Mouse (Mus musculus) heart, embryonic 15.5 days (tissue): Measurements from ENCODE around the gene Ppa1. TPM values are rescaled to one million over a fixed set of nuclear protein-coding genes. Genes with fewer than 3 reads are reported as not detected.
"Not testable (repeated sequence)": the region's sequence is repeated elsewhere in the genome, so short reads cannot be mapped to it uniquely, and the experiment has no call there.

Experiments used
- ATAC-seq: fragments of 200-750 bp; cut with Nextera tagmentation; replicated peaks from 2 replicates; pipeline ENCODE4 v1.8.0; 2017; ENCODE audit warnings: low read depth, moderate TSS enrichment; ENCODE audit not compliant: insufficient number of reproducible peaks, insufficient read depth, low FRiP score
- H3K27ac ChIP-seq: fragments of 300-500 bp; sonication (generic); 2 replicates; pipeline ENCODE4 v1.5.1; 2015; ENCODE audit warnings: mild to moderate bottlenecking, inconsistent platforms
- H3K27me3 ChIP-seq: fragments of 300-500 bp; sonication (generic); 2 replicates; pipeline ENCODE4 v1.6.1; 2015; ENCODE audit warnings: inconsistent platforms
- H3K36me3 ChIP-seq: fragments of 300-500 bp; sonication (generic); 2 replicates; pipeline ENCODE4 v1.6.1; 2015; ENCODE audit warnings: mild to moderate bottlenecking, inconsistent platforms
- H3K4me1 ChIP-seq: fragments of 300-500 bp; sonication (generic); replicated peaks from 2 replicates; pipeline ENCODE4 v1.6.1; 2015; ENCODE audit warnings: inconsistent platforms
- H3K4me2 ChIP-seq: fragments of 300-500 bp; sonication (generic); 2 replicates; pipeline ENCODE4 v1.6.1; 2015; ENCODE audit warnings: inconsistent platforms, mild to moderate bottlenecking, moderate library complexity
- H3K4me3 ChIP-seq: fragments of 300-500 bp; sonication (generic); 2 replicates; pipeline ENCODE4 v1.5.1; 2015; ENCODE audit warnings: mild to moderate bottlenecking, inconsistent platforms
- H3K9ac ChIP-seq: fragments of 300-500 bp; sonication (generic); 2 replicates; pipeline ENCODE4 v1.6.1; 2015; ENCODE audit warnings: mild to moderate bottlenecking, inconsistent platforms
- H3K9me3 ChIP-seq: fragments of 300-500 bp; sonication (generic); replicated peaks from 2 replicates; pipeline ENCODE4 v1.6.1; 2016; ENCODE audit warnings: inconsistent platforms
- WGBS: fragments of 180-500 bp; shearing (Covaris S2); methylation state at CpG from one replicate; pipeline ENCODE4 v1.1.7; 2015; ENCODE audit warnings: mixed read lengths; 5-methylcytosine and 5-hydroxymethylcytosine counted together
- polyA plus RNA-seq: library from polyadenylated mRNA; unstranded; fragments of >200 nt; fragmentation: Nextera tagmentation; extraction: Ambion mirVana; gene quantifications from 2 replicates; pipeline ENCODE4 v1.2.1, GENCODE M21; 2015

Gene Ppa1
- 84.9 and 95.0 TPM in 2 replicates for polyA plus RNA-seq

DNA sequence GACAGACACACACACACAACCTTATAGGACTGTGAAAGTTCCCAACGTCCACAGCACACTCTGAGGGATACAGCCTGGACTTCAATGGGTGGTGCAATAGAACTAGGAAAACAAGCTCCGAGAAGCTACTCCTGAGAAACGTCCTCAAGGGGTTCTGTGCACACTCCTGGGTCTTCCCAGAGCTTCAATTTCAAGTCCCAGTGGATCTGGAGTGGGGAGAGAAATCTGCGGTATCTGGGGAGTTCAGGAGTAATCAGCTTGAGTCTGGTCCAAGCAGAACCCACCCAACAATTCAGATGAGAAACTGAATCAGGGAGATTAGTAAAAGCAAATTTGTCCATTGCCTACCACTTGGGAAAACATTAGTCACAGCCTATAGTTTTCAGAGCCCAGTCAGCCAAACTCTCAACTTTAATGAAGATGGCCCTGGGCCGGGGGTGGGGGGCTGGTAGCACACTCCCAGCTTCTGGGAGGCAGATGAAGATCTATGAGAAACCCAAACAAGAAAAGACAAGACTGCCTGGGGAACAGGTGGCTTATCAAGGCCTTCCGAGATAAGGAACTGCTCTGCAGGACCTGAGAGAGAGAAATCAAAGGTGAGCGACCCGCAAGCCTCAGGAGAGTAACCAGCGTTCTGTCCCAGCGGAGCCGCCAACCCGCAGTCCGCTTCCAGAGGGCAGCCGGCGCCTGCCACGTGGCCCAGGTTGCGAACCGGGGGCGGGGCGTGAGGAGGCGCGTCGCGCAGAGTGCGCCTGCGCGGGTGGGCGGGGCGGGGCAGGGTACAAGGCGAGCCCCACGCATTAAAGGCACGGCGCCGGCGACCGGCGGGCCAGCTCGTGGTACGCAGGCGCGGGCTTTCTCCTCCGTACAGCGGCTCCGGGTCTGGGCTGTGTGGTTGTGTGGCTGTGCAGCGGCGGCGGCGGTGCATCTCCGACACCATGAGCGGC lies at the start of gene Ppa1:
Ppa1 (plus strand) TSS at position 763 of the 947 bp plus-strand sequence.
- WGBS = 3% methylated on average over 49 of the region's 50 CpGs
- H3K4me1 ChIP-seq = peaks cover 12% of the 10 kb centered on the region
- ATAC-seq = peak; percentile 97
- H3K9ac ChIP-seq = peak within 1 kb of the TSS; percentile 87
- no peaks in the 10 kb centered on the region for H3K27me3 ChIP-seq
- peak within 1 kb of the TSS; percentile 80 for H3K27ac ChIP-seq
- no peaks in the 10 kb centered on the region for H3K36me3 ChIP-seq
- peak within 1 kb of the TSS; percentile 89 for H3K4me3 ChIP-seq
- H3K9me3 ChIP-seq = no peaks in the 10 kb centered on the region
- peak within 1 kb of the TSS; percentile 91 for H3K4me2 ChIP-seq

DNA sequence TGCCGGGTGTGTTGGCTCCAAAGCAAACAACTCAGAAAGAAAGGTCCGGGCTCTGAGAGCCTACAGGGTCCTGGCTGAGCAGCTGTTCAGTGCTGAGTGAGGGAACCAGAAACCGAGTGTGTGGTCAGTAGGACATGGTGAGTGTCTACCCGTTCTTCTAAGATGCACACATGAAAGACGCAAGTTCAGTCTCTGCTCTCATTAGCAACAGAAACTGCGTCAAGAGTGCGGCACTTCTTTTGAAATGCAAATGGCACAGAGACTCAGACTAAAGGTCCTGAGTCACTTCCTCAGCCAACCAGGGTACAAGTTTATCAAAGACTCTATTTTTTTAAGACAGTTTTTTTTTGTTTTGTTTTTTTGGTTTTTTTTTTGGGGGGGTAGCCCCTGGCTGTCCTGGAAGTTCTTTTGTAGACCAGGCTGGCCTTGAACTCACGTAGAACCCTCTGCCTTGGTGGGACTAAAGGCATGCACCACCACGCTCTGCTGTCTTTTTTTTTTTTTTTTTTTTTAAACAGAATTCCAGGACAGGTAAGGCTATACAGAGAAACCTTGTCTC lies 48.7 kb upstream of the Ppa1 start:
- no peaks in the 10 kb centered on the region for H3K36me3 ChIP-seq
- no peak overlapping the region for H3K4me3 ChIP-seq
- H3K27ac ChIP-seq = no peak overlapping the region
- H3K4me2 ChIP-seq = no peak overlapping the region
- H3K27me3 ChIP-seq = peaks cover 40% of the 10 kb centered on the region
- 72% methylated on average over 9 of the region's 9 CpGs for WGBS
- no peak overlapping the region for H3K9ac ChIP-seq
- peaks cover 6% of the 10 kb centered on the region for H3K4me1 ChIP-seq
- ATAC-seq = no peak
- no peaks in the 10 kb centered on the region for H3K9me3 ChIP-seq

DNA sequence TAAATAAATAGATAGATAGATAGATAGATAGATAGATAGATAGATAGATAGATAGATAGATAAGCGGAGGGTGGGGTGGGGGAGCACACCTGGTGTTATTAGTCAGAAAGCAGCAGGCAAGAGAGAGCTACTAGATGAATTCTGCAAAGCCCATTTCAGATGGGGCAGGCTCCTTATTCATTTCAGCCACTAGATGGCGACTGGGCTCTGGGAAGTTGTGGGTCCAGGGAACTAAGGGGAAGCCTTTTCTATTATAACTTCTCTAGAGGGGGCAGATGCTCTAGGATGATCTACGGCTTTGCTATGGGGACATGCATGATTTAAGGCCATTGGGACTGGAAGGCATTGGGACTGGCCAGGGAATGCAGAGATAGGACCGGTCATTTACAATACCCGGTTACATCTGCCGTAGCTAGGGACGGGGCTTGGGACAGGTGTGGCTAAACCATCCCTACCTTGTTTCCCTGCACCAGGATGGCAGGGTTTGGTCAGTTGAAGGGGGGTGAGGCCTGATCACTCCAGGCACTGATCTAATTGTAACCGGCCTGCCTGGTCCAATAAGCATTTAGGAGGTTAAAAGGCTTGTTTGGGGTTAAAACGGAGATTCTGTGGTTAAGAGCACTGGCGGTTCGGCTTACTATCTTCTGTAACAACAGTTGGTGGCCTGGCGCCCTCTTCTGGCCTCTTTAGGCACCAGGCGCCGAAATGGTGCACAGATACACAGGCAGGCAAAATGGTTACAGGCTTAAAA lies 45.9 kb upstream of the Ppa1 start:
- Histone ChIP-seq H3K27me3 (peaks cover 17% of the 10 kb centered on the region), H3K4me2 (peak overlapping the region; percentile 21), H3K36me3 (no peaks in the 10 kb centered on the region), H3K9ac (no peak overlapping the region), H3K27ac (no peak overlapping the region), H3K9me3 (no peaks in the 10 kb centered on the region), H3K4me3 (no peak overlapping the region), H3K4me1 (no peaks in the 10 kb centered on the region)
- ATAC-seq = no peak
- WGBS = 10% methylated on average over 14 of the region's 14 CpGs

DNA sequence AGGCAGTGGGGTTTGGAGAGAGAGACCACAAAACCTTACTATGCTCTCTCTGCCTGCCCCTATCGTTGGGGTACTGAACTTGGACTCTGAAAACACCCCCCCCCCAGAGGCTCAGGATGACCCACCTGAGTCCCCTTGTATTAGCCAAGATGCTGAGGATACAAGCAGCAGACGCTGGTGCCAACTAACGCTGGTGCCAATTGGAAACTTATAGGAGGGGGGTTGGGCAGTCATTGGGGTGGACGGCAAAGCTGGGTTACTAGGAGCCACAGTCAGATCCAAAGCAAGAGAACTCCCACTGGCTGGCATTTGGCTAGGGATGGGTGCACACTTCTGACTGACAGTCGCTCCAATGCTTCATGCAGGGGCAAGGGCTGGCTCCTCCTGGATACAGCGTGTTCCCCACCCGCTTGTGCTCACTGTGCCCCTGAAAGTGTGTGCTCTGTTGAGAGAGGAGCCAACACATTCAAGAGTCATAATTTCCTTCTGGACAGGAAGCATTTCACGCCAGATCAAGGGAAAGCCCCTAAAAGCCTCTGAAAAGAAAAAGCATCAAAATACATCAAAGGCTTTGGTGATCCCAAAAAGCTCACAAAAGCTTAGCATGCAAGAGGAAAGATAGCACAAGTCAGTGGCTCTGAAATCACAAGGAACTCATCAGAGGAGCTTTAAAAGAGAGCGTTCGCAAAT lies 43.8 kb upstream of the Ppa1 start:
- Histone ChIP-seq H3K4me3 (no peak overlapping the region), H3K9me3 (no peaks in the 10 kb centered on the region), H3K27ac (no peak overlapping the region), H3K9ac (no peak overlapping the region), H3K36me3 (no peaks in the 10 kb centered on the region), H3K4me1 (no peaks in the 10 kb centered on the region), H3K27me3 (peaks cover 3% of the 10 kb centered on the region; the same call in 1 of the 2 replicates), H3K4me2 (no peak overlapping the region)
- 67% methylated on average over 10 of the region's 10 CpGs for WGBS
- ATAC-seq = no peak

DNA sequence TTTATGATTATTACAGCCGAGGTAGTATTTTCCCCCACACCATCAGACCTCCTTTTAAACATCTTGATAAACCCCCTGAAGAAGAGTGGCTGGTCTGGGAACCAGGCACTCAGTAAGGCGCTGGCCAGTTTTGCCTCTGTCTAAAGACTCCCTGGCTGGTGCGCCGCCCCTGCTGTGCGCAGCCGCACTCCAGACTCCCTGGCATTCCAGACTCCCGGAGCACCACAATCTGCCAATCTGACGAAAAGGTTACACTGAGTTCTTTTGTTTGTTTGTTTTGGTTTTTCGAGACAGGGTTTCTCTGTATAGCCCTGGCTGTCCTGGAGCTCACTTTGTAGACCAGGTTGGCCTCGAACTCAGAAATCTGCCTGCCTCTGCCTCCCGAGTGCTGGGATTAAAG lies 43.0 kb upstream of the Ppa1 start:
- H3K36me3 ChIP-seq, H3K9ac ChIP-seq, H3K27ac ChIP-seq, H3K4me1 ChIP-seq, H3K4me2 ChIP-seq, H3K27me3 ChIP-seq, ATAC-seq, H3K4me3 ChIP-seq, H3K9me3 ChIP-seq: not testable (repeated sequence)
- 54% methylated on average over 11 of the region's 11 CpGs for WGBS

DNA sequence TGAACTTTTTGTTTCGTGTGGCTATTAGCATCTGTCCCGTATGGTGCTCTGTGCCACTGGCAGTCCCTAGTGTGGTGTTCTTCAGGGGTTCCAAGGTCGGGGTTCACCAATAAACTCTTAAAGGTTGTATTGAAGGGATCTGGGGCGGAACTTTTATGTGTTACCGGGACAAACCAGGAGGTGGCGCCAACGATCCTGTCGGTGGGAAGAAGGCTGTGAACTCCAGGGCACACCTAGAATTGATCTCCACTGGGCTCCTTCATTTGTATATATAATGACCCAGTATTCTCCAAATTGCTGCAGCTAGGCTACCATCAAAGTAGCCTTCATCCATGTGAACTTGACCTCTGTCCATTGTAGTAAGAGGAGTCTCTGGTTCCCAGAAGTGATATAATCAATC lies 42.5 kb upstream of the Ppa1 start:
- Histone ChIP-seq H3K27ac (no peak overlapping the region), H3K4me1 (no peaks in the 10 kb centered on the region), H3K9ac (no peak overlapping the region), H3K36me3 (no peaks in the 10 kb centered on the region), H3K27me3 (peaks cover 3% of the 10 kb centered on the region; the same call in 1 of the 2 replicates), H3K9me3 (no peaks in the 10 kb centered on the region), H3K4me2 (no peak overlapping the region), H3K4me3 (no peak overlapping the region)
- WGBS = 10% methylated on average over 8 of the region's 8 CpGs
- no peak for ATAC-seq

DNA sequence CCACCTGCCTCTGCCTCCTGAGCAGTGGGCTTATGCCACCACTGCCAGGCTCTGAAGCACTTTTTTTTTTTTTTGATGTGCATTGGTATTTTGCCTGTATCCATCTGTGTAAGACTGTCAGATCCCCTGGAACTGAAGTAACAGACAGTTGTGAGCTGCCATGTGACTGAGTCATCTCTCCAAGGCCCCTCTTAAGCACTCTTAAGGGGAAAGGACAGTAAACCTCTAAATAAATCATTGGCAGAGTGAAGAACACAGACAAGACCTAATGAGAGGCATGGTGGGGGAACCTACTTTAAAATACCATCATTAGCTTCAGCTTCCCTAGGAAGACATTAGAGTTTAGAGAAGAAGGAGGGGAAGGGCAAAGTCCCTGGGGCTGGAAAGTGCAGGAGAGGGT lies 40.1 kb upstream of the Ppa1 start:
- Histone ChIP-seq H3K27ac (no peak overlapping the region), H3K9ac (no peak overlapping the region), H3K9me3 (no peaks in the 10 kb centered on the region), H3K4me3 (no peak overlapping the region), H3K27me3 (peaks cover 3% of the 10 kb centered on the region; the same call in 1 of the 2 replicates), H3K4me1 (no peaks in the 10 kb centered on the region), H3K36me3 (no peaks in the 10 kb centered on the region), H3K4me2 (no peak overlapping the region)
- no peak for ATAC-seq

DNA sequence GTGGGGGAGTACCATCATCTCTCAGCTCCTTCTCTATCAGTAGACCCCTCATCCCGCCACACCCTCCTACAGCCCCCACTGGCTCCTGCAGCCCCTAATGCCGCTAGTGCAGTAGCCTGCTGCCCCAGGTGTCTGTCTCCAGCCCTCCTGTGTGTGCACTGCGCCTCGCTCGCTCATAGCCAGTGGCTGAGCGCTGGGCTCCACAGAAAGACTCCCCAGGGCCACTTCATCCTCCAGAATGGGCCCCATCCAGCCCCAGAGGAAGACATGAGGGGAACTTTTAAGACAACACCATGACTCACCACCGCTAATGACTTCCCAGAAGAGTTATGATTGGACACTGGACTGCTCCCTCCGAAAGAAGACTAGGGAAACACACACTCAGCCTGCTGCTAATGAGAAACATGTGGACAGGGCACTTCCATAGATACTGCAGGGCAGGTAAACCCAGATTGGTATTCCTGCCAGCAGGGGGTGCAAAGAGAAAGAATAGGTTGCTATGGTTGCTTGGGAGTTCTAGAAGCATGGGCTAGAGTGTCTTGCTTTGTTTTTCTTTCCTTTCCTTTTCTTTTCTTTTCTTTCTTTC lies 37.6 kb upstream of the Ppa1 start:
- Histone ChIP-seq H3K27me3 (no peaks in the 10 kb centered on the region), H3K27ac (no peak overlapping the region), H3K9me3 (no peaks in the 10 kb centered on the region), H3K4me1 (no peaks in the 10 kb centered on the region), H3K4me2 (no peak overlapping the region), H3K36me3 (no peaks in the 10 kb centered on the region), H3K9ac (no peak overlapping the region), H3K4me3 (no peak overlapping the region)
- ATAC-seq = no peak
- 65% methylated on average over 8 of the region's 8 CpGs for WGBS

DNA sequence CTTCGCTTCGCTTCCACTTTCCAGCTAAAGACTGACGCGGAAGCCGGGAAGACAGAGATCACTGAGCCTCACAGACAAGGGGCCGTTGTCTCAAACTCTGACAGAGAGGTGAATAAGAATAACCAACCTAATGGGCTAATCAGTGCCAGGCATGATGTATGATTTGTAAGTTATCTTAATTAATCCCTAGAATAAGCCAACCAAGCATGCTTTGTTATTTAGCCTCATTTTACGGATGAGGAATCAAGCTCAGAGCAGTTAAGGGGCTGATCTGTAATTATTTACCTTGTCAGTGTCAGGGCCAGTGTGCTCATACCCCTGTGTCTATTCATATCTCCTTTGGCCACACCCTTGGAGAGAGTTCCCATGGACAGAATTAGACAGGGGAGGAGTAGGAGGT lies 34.0 kb upstream of the Ppa1 start:
- no peaks in the 10 kb centered on the region for H3K9me3 ChIP-seq
- H3K36me3 ChIP-seq = no peaks in the 10 kb centered on the region
- 87% methylated on average over 7 of the region's 7 CpGs for WGBS

DNA sequence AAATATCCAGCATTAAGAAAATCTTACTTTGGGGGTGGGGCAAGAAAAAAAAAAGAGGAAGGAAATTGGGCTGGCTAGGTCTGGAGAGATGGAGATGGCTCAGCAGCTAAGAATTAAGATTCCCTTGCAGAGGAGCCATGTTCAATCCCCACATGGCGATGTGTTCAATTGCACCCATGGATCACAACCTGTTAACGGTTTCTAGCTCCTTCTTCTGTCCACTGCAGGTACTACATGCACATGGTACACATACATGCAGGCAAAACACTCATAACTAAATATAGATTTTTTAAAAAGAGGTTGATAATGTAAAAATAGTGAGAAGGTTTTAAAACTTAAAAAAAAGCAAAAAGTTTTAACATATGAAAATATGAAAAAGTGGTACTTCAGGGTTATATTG lies 29.8 kb upstream of the Ppa1 start:
- WGBS = 65% methylated on average over 2 of the region's 2 CpGs
- Histone ChIP-seq H3K27ac (no peak overlapping the region), H3K36me3 (no peaks in the 10 kb centered on the region), H3K9me3 (no peaks in the 10 kb centered on the region), H3K27me3 (peaks cover 3% of the 10 kb centered on the region; the same call in 1 of the 2 replicates), H3K4me2 (no peak overlapping the region), H3K4me3 (no peak overlapping the region), H3K4me1 (no peaks in the 10 kb centered on the region), H3K9ac (no peak overlapping the region)
- no peak for ATAC-seq

More for the DNA sequence above, 34.0 kb upstream of the Ppa1 start:
- Histone ChIP-seq H3K4me1 (no peaks in the 10 kb centered on the region), H3K27ac (no peak overlapping the region), H3K27me3 (no peaks in the 10 kb centered on the region), H3K9ac (no peak overlapping the region), H3K4me3 (no peak overlapping the region), H3K4me2 (no peak overlapping the region)
- ATAC-seq = no peak
